Mouse (Mus musculus) heart, adult 11 months (tissue): ENCODE data around the gene Inpp4b.

Experiments
- DNase-seq: peaks from one replicate; pipeline ENCODE4 v3.0.0; 2022

Gene Inpp4b

GRCm38 (mm10) chr8:81849976-81850375 lies 507.6 kb downstream of the Inpp4b start:
- DNase-seq, result peak; percentile 62

GRCm38 (mm10) chr8:81853184-81853583 lies 510.8 kb downstream of the Inpp4b start:
- peak; percentile 88 for DNase-seq

DNA sequence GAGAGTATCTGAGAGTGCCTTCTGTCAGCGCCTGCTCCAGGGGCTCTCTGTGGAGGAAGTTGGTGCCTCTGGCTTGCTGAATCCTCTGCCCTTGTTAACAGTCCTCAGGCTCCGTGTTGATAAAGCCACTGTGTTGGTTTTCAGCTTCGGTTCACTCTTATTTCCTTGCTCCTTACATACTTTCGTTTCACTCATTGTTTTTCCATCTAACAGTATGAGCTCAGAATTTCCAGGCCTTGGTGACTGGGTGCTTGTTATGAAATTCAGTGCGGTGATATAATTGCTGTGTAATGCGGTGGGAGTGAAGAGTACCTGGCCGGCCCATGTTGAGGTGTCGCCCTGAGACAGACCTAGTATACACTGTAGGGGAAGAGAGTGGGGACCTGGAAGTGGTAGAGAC lies 512.2 kb downstream of the Inpp4b start:
- peak; percentile 83 for DNase-seq

DNA sequence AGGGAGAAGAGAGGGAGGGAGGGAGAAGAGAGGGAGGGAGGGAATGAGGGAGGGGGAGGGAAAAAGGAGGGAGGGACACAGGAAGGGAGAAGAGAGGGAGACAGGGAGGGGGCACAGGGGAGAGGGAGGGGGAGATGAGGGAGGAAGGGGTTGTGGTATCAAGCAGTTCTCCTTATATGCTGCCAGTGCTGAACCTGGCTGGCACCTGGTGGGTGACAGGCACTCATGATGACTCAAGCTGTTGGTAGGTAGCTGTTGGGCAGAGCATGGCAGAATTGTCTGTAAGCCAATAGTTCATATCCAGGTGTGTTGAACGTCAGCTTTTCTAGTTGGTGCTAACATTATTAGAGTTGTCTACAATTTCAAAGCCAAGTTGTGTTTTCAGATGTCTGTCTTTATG lies 512.7 kb downstream of the Inpp4b start:
- peak; percentile 36 for DNase-seq

GRCm38 (mm10) chr8:81856120-81856519 lies 513.8 kb downstream of the Inpp4b start:
- peak; percentile 73 for DNase-seq

DNA sequence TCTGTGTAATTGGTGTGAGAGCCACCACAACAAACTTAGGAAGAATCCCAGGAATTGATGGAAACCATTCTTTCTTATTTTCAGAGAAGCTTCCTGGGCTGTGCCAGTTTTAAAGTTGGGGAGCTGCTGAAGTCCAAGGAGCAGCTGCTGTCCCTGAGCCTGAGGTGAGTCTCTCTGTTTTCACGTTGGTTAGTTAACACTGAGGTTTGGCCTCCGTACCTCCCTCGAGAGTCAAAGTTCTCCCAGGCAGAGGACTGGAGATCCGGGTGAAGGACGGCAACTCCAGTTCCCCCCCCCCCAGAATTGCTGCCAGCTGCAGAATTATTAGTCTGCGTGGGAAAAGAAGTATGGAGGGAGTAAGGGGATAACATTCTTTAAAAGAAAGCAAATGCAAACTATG lies 514.3 kb downstream of the Inpp4b start:
- DNase-seq, result peak; percentile 84

- DNase-seq, result no peak
These were observed 516.0 kb downstream of the Inpp4b start for GRCm38 (mm10) chr8:81858393-81858792.

- DNase-seq, result no peak
These were observed 517.4 kb downstream of the Inpp4b start for GRCm38 (mm10) chr8:81859805-81860204.

DNA sequence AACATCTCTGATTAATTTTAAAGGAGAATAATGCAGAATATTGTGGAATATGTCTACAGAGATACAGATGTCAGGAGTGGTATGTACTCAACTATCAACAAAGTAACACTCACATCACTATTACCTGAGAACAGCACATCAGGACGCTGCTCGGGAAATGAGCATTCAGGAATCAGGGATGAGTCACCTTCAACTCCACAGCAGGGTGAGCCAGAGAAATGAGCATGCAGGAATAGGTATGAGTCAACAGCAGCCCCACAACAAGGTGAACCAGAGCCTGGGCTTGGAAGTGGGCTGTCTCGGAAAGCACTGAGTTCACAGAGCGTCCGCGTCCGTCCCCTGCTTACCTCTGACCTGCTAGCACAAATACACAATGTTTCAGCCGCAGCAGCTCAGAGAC lies 519.0 kb downstream of the Inpp4b start:
- DNase-seq, result no peak

DNA sequence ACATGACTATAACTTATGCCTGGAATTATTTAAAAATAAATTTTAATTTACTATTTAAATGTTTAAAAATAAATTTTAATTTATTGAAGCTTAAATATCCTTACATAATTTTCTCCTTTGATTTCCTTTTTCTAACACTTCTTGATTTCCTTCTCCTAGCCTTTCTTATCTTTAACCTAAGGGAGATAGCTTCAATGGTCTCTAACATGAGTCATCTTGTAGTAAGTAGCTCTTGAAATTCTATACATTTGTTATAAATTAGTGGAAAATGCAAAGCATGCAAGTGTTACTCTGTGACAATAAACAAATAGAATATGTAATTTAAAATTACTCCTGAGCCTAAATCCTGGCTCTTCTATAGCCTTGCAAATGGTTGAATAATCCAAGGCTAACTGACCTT lies 520.4 kb downstream of the Inpp4b start:
- no peak for DNase-seq

- no peak for DNase-seq
These were observed 522.0 kb downstream of the Inpp4b start for GRCm38 (mm10) chr8:81864318-81864717.

DNA sequence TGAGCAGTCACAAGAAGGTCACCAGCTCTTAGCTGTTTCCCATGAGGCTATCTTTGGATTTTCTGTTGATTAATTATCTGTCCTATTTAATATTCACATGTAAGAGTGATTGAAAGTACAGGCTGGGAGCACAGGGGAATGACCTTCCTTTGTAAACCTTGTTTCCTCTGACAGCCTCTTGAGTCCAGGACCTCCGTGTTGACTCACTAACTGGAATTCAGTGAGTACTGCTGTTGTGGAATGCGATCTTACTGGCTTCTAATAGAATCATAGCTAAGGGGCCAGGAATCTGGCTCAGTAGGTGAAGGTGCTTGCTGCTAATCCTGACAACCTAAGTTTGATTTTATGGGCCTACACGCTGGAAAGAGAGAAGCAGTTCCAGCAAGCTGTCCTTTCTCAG lies 523.3 kb downstream of the Inpp4b start:
- DNase-seq, result peak; percentile 90

GRCm38 (mm10) chr8:81867020-81867419 lies 524.7 kb downstream of the Inpp4b start:
- no peak for DNase-seq

DNA sequence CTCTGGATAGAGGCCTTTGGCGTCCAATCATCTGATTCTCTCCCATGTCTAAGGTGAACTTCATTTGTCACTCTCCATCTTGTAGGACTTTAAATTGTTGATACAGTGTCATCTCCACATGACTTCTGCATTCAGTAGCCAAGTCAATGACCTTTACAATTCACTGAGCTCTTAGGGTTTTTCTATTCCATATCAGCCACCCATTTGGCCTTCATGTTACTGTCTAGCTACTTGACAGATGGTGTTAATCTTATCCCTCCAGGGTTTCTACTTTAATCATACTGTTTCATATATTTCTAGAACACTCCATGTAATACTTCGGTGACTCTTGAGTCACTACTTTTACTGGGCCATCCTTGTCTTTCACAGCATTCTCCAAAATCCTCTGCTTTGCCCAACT lies 528.1 kb downstream of the Inpp4b start:
- no peak for DNase-seq

GRCm38 (mm10) chr8:81880071-81880470 lies 537.7 kb downstream of the Inpp4b start:
- no peak for DNase-seq

DNA sequence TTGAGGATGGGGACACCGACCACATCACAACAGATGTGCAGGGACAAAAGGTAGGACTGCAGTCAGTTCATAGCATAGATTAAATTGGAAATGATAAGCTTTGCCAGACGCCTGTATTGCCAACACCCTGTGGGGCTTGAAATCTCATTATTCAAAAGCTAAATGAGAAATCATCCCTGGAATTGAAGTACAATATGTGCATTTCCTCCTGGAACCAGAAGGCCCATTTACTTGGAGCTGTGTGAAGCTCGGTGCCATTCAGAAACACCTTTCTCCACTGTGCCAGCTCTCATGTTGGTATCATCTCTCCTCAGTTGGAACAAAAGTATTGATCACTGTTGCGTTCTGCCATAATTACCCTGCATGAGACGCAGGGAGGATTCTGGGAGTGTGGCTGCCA lies 541.8 kb downstream of the Inpp4b start:
- DNase-seq, result no peak

GRCm38 (mm10) chr8:81888843-81889242 lies 546.5 kb downstream of the Inpp4b start:
- peak; percentile 93 for DNase-seq

- DNase-seq, result no peak
These were observed 550.9 kb downstream of the Inpp4b start for GRCm38 (mm10) chr8:81893292-81893691.

- DNase-seq, result no peak
These were observed 604.5 kb downstream of the Inpp4b start for GRCm38 (mm10) chr8:81946812-81947211.

DNA sequence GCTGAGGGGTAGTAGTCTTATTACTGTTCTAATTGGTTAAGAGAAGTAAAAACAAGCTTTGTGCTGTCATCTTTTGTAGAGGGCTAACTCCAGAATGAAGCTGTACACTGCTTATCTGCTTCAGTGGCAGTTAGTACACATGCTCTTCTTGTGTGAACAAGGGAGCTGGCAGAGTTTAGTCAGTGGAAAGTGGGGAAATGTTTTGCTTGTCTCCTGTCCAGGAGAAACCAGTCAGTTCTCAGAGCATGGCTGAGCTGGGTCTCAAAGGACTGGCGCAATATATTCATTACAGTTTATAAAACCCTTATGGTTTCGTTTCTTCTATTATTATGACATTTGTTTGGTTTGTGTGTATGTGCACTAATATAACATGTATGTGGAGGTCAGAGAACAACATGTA lies 610.7 kb downstream of the Inpp4b start:
- DNase-seq, result no peak

DNA sequence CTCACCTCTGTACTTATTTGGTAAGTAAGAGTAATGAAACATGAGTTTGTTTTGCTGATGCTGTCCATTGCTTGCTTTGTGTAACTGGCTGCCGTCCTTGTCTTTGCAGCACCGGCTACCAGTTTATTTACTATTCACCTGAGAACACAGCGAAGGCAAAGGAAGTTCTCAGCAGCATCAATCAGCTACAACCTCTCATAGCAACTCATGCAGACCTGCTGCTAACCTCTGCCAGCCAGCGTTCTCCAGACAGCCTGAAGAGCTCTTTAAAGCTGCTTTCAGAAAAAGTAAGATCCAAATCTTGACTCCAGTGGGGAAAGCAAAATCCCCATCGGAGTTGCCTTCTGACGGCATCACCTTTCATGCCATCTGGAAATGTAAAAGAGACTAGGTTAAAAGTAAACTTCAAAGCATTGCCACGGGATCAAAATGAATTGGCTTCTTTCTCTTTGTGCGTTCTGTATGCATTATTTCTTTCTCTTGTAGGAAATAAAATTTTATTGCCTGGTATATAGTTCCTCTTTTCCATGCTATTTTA lies 642.8 kb downstream of the Inpp4b start:
- DNase-seq, result no peak

GRCm38 (mm10) chr8:81992966-81993365 lies 650.6 kb downstream of the Inpp4b start:
- DNase-seq, result no peak

GRCm38 (mm10) chr8:81996239-81996638 lies 653.9 kb downstream of the Inpp4b start:
- DNase-seq, result no peak

DNA sequence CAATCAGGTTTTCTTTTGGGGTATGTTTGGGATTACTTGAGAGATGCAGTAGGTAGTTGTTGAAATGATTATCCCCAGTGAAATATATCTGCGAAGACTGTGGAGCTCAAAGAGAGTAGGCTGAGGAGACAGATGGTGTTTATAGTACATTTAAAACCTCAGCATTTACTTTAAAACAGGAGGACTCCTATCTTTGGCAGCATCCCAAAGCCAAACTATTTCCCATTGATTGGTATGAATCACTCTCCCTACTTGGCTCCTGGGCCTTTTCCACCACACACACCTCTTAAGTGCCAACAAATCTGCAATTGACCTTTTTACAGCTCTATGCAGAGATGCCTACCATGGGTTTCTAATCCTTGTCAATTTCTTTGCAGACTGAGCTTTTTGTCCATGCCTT lies 654.5 kb downstream of the Inpp4b start:
- no peak for DNase-seq

DNA sequence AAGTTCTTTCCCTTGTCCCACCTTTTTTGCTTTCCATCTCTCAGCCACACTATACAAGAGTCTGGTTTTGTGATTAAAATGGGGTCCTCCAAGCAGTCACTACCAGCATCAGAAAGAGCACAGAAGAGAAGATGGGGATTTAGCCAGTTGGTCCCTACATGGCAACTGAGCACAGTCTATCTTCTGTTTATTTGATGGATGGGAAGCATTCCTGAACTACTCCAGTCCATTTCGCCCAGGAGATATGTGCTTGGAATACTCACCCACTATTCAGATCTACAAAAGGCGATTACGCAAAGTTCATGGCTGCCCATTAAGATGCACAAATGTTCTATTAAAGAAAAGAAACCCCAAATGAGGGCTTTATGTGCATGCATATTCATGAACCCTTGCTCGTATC lies 661.8 kb downstream of the Inpp4b start:
- no peak for DNase-seq

- no peak for DNase-seq
These were observed 663.1 kb downstream of the Inpp4b start for GRCm38 (mm10) chr8:82005466-82005865.
